Mouse (Mus musculus) E14TG2a.4 (cell line): ENCODE measurements at regions not wholly inside any gene's neighbourhood (a gene's known extent, or its start where the extent isn't known, plus 50 kb on each side); places are given as distances from the start of the nearest gene placed in this dataset.

Source experiments
- CTCF ChIP-seq: conservative IDR thresholded peaks from 2 replicates; pipeline ENCODE4 v1.5.1; 2014; ENCODE audit warnings: low read length
- NANOG ChIP-seq: IDR thresholded peaks from 2 replicates; pipeline ENCODE4 v1.6.1; 2014; ENCODE audit warnings: borderline replicate concordance, low read length, mixed read lengths
- POU5F1 ChIP-seq: IDR thresholded peaks from 2 replicates; pipeline ENCODE4 v1.6.1; 2014; ENCODE audit warnings: low read length, borderline replicate concordance

- TF ChIP-seq CTCF (no peak), NANOG (no peak), POU5F1 (no peak)
Measured at GRCm38 (mm10) chr4:94365375-94365774, 191.0 kb upstream of the Gm10306 start.
